Mouse (Mus musculus) liver, embryonic 14.5 days (tissue): ENCODE results near the gene Hoxb6.

Experiments used
- CTCF ChIP-seq: IDR thresholded peaks from 2 replicates; pipeline ENCODE4 v1.5.1; 2016; ENCODE audit warnings: antibody characterized with exemption, low read depth, control low read depth
- EP300 ChIP-seq: IDR thresholded peaks from 2 replicates; pipeline ENCODE4 v1.6.1; 2016; ENCODE audit warnings: antibody characterized with exemption, low read depth

DNA sequence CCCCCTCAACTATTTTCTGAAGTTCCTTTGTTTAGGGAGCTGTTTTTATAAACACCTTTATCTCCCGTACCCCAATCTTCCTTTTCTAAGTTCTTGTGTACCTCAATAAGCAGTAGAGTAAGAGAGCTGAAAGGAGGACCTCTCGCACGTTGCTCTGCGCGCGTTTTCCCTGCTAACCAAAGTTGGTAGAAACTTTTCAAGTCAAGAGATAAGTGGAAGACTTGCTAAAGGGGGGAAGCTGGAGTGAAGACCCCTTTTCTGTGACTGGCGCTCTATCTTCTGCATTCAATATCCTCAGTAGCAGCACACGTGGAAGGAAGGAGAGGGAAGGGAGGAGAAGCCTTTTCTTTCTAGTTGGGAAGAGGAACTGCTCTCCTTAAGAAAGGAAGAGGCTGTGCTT is 32.7 kb downstream of the Hoxb6 start:
- TF ChIP-seq CTCF (no peak), EP300 (no peak)
